Mouse (Mus musculus) gonadal fat pad, adult 2 months (tissue): ENCODE data around the gene Gp1ba. TPM values are rescaled to one million over a fixed set of nuclear protein-coding genes. Genes with fewer than 3 reads are reported as not detected.

ENCODE experiments used
- DNase-seq: peaks from one replicate; pipeline ENCODE4 v3.0.0-alpha.2; 2012; ENCODE audit warnings: low read depth
- polyA plus RNA-seq: library from polyadenylated mRNA; depleted of rRNA; stranded (reverse); fragments of >200 nt; gene quantifications from 2 replicates; pipeline ENCODE4 v1.2.3, GENCODE M21; 2012; rRNA removed

Gp1ba gene
- 0.08 and 0.29 TPM in 2 replicates for polyA plus RNA-seq

DNA sequence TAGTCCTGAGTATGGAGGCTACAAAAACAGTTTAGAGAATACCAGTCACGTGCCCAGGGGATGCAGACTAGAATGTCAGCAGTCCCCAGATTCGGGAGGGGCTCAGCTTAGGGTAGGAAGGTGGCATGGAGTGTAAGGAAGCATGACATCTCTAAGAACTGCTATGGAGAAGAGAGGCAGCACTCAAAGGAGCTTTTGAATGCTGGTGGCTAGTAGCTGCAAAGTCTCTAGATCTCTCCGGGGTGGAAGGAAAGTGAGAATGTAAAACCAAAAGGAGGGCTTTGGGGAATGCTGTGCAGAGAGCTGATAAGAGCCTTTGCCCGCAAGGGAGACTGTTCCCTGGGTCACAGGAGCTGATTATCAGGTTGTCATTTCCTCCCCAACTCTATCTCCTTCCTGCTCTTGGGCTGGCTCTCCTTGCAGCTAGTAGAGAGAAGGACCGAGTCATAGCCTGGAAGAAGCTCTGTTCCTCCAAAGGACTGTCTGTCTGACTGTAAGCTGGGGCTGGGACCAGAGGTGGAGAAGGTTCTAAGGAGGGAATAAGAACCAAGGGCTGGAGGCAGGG, at the start of gene Gp1ba:
TSS of gene Gp1ba (plus strand) at position 409 of the 565 bp plus-strand sequence.
- no peak for DNase-seq

DNA sequence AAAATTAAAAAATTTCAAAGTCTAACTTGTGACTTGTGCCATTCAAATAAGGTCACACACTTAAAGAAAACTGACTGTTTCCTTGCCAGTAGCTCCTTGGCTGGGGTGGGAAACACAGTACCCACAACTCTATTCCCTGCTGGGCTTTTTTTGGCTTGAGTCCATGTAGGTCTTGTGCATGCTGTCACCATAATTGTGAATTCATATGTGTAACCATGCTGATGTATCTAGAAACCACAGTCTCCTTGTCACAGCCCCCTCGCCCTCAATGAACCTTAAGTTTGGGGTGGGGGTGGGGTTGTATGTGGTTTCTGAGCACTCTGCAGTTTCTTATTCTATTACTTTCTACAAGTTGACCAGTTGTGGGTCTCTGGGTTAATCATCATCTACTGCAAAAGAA, 47.2 kb upstream of the Gp1ba start:
- no peak for DNase-seq

GRCm38 (mm10) chr11:70594253-70594989, 44.5 kb upstream of the Gp1ba start:
- DNase-seq = no peak

DNA sequence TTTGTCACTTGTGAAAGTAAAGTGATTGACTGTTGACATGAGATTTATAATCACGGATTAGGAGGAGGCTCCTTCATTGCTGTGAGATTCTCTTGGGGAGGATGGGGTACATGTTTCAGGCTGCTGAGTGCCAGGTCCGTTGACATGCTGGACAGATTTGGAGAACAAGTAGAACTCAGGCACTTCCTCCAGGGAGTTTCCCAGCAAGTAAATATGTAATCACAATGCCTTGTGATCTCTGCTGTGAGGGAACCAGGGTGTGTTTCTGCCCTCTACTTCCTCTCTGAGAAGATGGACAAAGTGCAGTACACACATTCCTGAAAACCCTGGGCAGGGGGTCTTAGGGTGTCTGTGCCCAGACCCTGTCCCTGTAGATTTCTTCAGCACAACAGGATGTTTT, 43.3 kb upstream of the Gp1ba start:
- DNase-seq = no peak

GRCm38 (mm10) chr11:70596094-70596493, 42.8 kb upstream of the Gp1ba start:
- no peak for DNase-seq

DNA sequence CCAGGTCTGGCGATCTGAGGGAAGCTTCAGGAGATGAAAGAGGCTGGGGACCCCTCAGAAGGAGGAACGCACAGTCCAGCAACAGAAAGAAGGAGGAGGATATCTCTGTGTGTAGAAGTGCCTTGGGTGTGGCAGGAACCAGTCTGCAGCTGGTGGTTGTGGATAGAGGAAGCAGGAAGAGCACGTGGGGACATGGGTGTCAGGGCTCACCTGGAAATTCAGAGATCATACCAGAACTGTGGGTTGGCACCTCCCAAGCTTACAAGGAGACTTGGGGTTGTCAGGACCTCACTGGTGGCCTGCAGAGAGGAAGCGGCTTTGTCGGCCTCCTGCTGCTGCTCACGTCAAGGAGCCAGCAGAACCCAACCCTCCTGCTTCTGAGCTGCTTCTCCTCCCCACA, 41.6 kb upstream of the Gp1ba start:
- DNase-seq = no peak

DNA sequence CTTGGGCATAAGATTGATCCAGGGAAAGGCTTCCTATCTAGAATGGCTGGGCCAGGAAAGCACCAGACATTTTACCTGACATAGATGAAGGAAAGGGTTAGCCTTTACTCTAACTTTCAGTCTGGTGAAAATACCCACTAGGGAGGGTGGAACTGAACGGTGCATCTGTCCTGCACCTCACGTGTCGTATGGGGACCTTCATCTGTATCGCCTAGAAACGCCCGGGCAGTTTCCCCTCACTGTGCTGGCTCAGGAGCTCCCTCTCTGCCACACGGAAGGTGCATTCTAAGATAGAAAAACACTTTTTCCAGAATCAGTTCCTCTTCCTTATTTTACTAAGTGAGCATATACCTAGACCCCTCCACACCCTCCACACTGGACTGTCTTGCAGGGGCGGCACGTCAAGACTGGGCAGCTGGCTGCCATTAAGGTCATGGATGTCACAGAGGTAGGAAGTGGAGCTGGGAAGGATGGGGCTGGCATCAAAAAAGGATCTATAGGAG, 40.4 kb upstream of the Gp1ba start:
- no peak for DNase-seq

- no peak for DNase-seq
Measured at GRCm38 (mm10) chr11:70605024-70605566, 33.8 kb upstream of the Gp1ba start.

- no peak for DNase-seq
Measured at GRCm38 (mm10) chr11:70606717-70607116, 32.2 kb upstream of the Gp1ba start.

GRCm38 (mm10) chr11:70607611-70608010, 31.3 kb upstream of the Gp1ba start:
- DNase-seq = no peak

DNA sequence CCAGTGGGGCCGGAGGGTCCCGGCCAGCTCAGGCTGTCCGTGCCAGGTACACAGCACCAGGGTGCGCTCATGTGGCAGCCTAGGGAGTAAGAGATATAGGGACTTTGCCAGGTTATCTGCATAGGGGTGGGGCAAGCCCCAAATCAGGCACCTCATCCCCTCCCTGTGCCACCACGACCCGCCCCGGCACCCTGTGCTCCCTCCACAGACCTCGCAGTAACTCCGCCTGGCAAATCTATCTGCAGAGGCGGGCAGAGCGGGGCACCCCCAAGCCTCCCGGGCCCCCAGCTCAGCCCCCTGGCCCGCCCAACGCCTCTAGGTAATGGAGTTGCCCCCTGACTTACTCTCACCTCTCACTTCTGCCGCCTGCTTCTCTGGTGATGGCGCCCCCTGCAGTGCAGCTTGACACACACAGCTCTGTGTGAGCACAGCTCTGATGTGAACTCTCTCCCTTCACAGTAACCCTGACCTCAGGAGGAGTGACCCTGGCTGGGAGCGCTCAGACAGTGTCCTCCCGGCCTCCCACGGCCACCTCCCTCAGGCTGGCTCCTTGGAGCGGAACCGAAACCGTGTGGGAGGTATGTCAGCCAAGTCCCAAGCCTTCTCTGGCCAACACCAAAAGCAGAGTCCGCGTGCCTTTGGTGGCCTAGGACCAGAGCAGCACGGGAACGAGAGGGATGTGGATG, 30.4 kb upstream of the Gp1ba start:
- no peak for DNase-seq

- no peak for DNase-seq
Measured at GRCm38 (mm10) chr11:70610752-70611151, 28.2 kb upstream of the Gp1ba start.

GRCm38 (mm10) chr11:70612505-70612904, 26.4 kb upstream of the Gp1ba start:
- no peak for DNase-seq

DNA sequence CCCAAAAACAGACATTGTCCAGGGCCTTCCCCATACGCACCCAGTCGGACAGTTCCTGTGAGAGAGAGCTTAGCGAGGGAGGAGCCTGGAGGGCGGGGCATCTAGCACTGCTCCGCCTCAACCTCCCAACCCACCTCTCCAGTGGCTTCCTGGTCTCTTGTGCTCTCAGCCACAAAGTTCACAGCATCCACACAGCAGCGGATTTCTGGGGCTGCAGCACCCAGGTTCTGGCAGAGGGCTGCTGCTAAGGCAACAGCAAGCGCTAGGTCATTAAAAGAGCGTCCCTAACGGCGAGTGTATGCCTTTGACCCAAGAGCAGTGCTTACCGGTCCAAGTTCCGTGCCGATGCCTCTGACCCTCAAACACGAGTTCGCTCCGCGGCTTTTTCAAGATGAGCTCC, 23.8 kb upstream of the Gp1ba start:
- no peak for DNase-seq

DNA sequence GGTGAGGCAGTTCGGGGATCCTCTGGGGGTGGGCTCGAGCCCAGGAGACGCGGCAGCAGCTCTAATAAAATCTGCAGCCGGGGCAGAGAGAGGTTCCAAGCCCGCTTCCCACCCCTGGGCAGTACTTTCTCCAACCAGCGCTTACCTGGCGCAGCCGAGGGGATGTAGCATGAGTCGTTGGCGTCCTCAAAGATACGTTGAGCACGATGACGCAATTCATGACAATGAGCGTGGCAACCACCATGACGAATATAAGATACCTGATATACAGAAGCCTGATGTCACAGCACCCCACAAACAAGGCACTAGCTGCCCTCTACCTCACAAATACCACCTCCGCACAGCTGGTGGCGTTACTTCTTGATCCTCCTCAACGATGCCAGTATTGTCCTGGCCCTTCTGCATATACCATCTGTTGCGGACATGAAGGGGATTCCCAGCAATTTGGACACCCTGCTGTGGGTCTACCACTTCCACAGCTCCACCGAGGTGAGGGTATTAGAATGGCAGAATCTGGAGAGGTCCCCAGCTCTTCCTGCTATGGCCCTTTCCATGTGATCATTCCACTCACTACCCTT, 23.3 kb upstream of the Gp1ba start, which contains the start of gene 4930544D05Rik:
TSS of gene 4930544D05Rik (plus strand) at position 333 of the 578 bp plus-strand sequence.
- no peak for DNase-seq

GRCm38 (mm10) chr11:70619101-70619500, 19.8 kb upstream of the Gp1ba start, which contains the start of gene Chrne:
Chrne (minus strand) TSS chr11:70619216.
- DNase-seq = no peak

DNA sequence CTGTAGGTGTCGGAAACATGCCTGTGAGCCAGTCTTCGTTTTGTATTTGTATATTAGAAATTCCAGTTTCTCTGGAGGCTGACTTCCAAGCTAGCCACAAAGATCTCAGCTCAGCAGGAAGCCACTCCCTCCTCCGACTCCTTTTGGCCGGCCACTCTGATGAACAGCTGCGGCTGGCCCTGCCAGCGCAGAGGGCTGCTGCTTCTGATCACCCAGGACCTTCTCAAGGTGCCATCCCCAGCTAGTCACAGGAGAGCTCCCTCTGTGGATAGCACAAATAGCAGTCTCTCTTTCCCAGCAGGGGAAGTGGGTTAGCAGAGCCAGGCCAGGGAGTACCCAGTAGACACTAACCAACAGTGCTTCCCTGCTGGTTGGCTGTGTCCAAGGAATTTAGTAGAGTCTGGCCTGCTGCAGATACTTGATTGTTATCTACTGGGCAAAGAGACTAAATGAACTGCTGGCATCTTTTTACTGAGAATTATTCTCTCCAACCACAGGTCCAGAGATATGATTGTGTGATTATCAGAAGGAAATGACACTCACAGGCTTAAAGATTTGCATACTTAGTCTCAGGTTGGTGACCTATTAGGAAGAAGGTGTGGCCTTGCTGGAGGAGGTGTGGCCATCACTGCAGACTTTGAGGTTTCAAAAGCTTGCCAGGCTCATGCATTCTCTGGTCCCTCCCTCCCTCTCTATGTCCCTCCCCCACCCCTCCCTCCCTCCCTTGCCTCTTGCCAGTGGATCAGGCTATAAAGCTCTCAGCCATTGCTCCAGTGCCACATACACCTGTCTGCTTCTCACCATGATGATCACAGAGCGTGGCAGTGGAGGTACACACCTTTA, 16.7 kb upstream of the Gp1ba start:
- no peak for DNase-seq

GRCm38 (mm10) chr11:70623053-70623742, 15.7 kb upstream of the Gp1ba start:
- DNase-seq = no peak

DNA sequence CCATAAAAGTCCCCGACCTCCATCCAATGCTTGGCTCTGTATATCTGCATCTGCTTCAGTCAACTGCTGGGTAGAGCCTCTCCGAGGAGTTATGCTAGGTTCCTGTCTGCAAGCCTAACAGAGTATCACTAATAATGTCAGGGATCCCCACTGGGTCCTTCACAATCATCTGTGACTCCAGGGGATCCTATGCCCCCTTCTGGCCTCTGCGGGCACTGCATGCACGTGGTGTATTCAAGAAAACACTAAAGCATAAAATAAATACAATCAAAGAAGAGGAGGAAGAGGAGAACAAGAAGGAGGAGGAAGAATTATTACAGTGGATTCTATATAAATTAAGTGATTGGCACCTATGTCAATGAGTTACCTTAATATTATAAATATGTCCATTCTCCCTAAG, 13.4 kb upstream of the Gp1ba start:
- no peak for DNase-seq

- no peak for DNase-seq
Measured at GRCm38 (mm10) chr11:70626877-70627276, 12.0 kb upstream of the Gp1ba start.
